8 mouse cellular contexts compared by ENCODE assay signal in the genomic region with DNA sequence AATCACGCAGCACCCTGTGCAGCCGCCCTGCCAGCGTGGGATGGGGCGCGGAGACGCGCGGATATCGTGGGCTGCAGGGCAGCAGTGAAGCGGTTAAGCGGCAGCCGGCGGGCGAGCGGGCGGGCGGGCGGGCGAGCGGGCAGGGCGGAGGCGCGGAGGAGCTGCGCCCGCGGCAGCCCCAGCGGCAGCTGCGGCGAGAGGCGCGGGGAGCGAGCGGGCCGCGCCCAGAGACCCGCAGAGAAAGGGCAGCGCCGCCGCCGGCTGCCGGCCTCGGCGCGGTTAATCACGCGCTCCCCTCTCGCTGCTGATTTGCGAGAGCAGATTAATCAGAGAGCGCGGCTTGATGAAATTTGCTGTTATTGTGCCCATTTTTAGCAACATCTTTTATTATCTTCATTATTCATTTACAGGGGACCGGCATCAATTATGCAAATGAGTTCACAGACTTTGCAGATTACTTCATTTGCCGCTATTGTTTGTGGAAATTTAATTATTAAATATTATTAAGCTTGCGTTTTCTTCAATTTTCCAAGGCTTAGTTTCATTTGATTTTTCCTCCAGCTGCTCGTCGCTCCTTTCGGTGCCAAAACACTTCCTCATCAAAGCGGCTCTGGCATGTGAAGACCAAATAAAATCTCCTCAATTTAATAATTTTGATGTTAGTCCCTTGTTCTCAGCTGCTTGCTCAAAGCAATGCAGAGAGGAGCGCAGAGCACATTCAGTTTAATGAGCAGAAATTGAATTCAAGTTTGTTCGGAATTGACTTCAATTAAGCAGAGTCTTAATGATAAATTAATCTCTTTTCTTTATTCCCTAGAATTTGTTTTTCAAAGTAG.
A peak's percentile ranks its signal among the peaks of the same experiment; 100 is the strongest.
DNase-seq lines count a peak whose midpoint lies in the region; ATAC-seq and TF ChIP-seq lines count a peak whose summit lies in the region.

No protein-coding gene starts in this region.

- H3K4me2 ChIP-seq in kidney, postnatal 0 days (ENCODE audit: low read length), result peak overlapping the region; percentile 83
- peak overlapping the region; percentile 57 for H3K4me2 ChIP-seq in midbrain, embryonic 12.5 days (replicated peaks)

- H3K4me3 ChIP-seq in kidney, postnatal 0 days (replicated peaks; ENCODE audit: low read depth, low read length), result peak overlapping the region; percentile 47
- peak overlapping the region; percentile 47 for H3K4me3 ChIP-seq in midbrain, embryonic 12.5 days

- WGBS in kidney, postnatal 0 days, result 4% methylated on average over 53 of the region's 59 CpGs
- WGBS in midbrain, embryonic 12.5 days, result 3% methylated on average over 43 of the region's 59 CpGs

- no peaks in the 10 kb centered on the region for H3K36me3 ChIP-seq in kidney, postnatal 0 days (ENCODE audit: insufficient read depth, low read length)
- H3K36me3 ChIP-seq in midbrain, embryonic 12.5 days, result no peaks in the 10 kb centered on the region

- no peak for TF ChIP-seq CTCF in kidney, postnatal 0 days (IDR thresholded peaks at IDR 0.05; ENCODE audit: low read depth)

- H3K27ac ChIP-seq in kidney, postnatal 0 days, result no peak overlapping the region
- H3K27ac ChIP-seq in midbrain, embryonic 12.5 days (replicated peaks), result peak overlapping the region; percentile 69

- no peaks in the 10 kb centered on the region; the same call in 1 of the 2 replicates for H3K4me1 ChIP-seq in kidney, postnatal 0 days (replicated peaks; ENCODE audit: insufficient read depth, low read length)
- H3K4me1 ChIP-seq in midbrain, embryonic 12.5 days, result no peaks in the 10 kb centered on the region

- no peaks in the 10 kb centered on the region for H3K27me3 ChIP-seq in kidney, postnatal 0 days (ENCODE audit: insufficient read depth, low read length)
- no peaks in the 10 kb centered on the region for H3K27me3 ChIP-seq in midbrain, embryonic 12.5 days

- ATAC-seq in kidney, postnatal 0 days (replicated peaks; ENCODE audit: low FRiP score, low read depth), result no peak
- ATAC-seq in midbrain, embryonic 12.5 days (ENCODE audit: low FRiP score, low read depth), result peak; percentile 93

- no peaks in the 10 kb centered on the region for H3K9me3 ChIP-seq in kidney, postnatal 0 days (replicated peaks; ENCODE audit: low read length)
- no peaks in the 10 kb centered on the region for H3K9me3 ChIP-seq in midbrain, embryonic 12.5 days

- no peak for DNase-seq in kidney, postnatal 0 days (ENCODE audit: low spot score)
- no peak for DNase-seq in kidney, adult 11 months
- DNase-seq in brain, embryonic 18.5 days (ENCODE audit: low read depth, low spot score), result peak; percentile 45
- peak; percentile 38 to 43 for DNase-seq in frontal cortex, postnatal 36 days (ENCODE audit: low spot score in 2 of 2)
- DNase-seq in layer of hippocampus, postnatal 36 days, result peak; percentile 25 to 29
- peak; percentile 28 for DNase-seq in testis, postnatal 14 days (ENCODE audit: low spot score)
- no peak for DNase-seq in cerebellum, adult 11-12 months

- H3K9ac ChIP-seq in kidney, postnatal 0 days (ENCODE audit: low read depth, low read length), result peak overlapping the region; percentile 47
- peak overlapping the region; percentile 51; the same call in 1 of the 2 replicates for H3K9ac ChIP-seq in midbrain, embryonic 12.5 days (replicated peaks)

Comparison
In these comparisons a context has a peak if more than half of its experiments do, and no peak if none do; other contexts are left out.
1. DNase-seq: peak in brain, embryonic 18.5 days (single experiment), frontal cortex, postnatal 36 days (2 of 2), layer of hippocampus, postnatal 36 days (2 of 2) and testis, postnatal 14 days (single experiment); none in kidney, postnatal 0 days (single experiment), kidney, adult 11 months (single experiment) and cerebellum, adult 11-12 months (single experiment).